Mouse (Mus musculus) CD4-positive, CD25-positive, alpha-beta regulatory T cell, adult 2 months (primary cell): ENCODE data around the gene Kdm8.
"Not testable (repeated sequence)": the region's sequence is repeated elsewhere in the genome, so short reads cannot be mapped to it uniquely, and the experiment has no call there.

Source experiments
- DNase-seq: peaks from one replicate; pipeline ENCODE4 v3.0.0-alpha.2; 2012; ENCODE audit warnings: low read depth, low spot score

The Kdm8 gene

GRCm38 (mm10) chr7:125444464-125445401 is at the start of gene Kdm8:
Kdm8 (plus strand) TSS chr7:125444676.
- DNase-seq, result peak; percentile 97

GRCm38 (mm10) chr7:125398116-125398515 is 46.4 kb upstream of the Kdm8 start:
- no peak for DNase-seq

- DNase-seq, result no peak
Measured at GRCm38 (mm10) chr7:125398687-125399086, 45.8 kb upstream of the Kdm8 start.

GRCm38 (mm10) chr7:125407136-125407535 is 37.3 kb upstream of the Kdm8 start:
- DNase-seq, result no peak

GRCm38 (mm10) chr7:125415087-125415486 is 29.4 kb upstream of the Kdm8 start:
- no peak for DNase-seq

GRCm38 (mm10) chr7:125415776-125416175 is 28.7 kb upstream of the Kdm8 start:
- no peak for DNase-seq

- DNase-seq, result no peak
Measured at GRCm38 (mm10) chr7:125416762-125417161, 27.7 kb upstream of the Kdm8 start.

GRCm38 (mm10) chr7:125418413-125418812 is 26.1 kb upstream of the Kdm8 start:
- peak; percentile 15 for DNase-seq

- peak; percentile 83 for DNase-seq
Measured at GRCm38 (mm10) chr7:125420190-125420589, 24.3 kb upstream of the Kdm8 start.

GRCm38 (mm10) chr7:125421911-125422310 is 22.6 kb upstream of the Kdm8 start:
- no peak for DNase-seq

- peak; percentile 70 for DNase-seq
Measured at GRCm38 (mm10) chr7:125423056-125423455, 21.4 kb upstream of the Kdm8 start.

- no peak for DNase-seq
Measured at GRCm38 (mm10) chr7:125427492-125428090, 16.9 kb upstream of the Kdm8 start.

GRCm38 (mm10) chr7:125428381-125428780 is 16.1 kb upstream of the Kdm8 start:
- no peak for DNase-seq

GRCm38 (mm10) chr7:125428816-125429500 is 15.5 kb upstream of the Kdm8 start:
- not testable (repeated sequence) for DNase-seq

GRCm38 (mm10) chr7:125430170-125430842 is 14.2 kb upstream of the Kdm8 start:
- DNase-seq, result no peak

GRCm38 (mm10) chr7:125433874-125434273 is 10.6 kb upstream of the Kdm8 start:
- no peak for DNase-seq

- DNase-seq, result no peak
Measured at GRCm38 (mm10) chr7:125434666-125435290, 9.7 kb upstream of the Kdm8 start.

- no peak for DNase-seq
Measured at GRCm38 (mm10) chr7:125442323-125442722, 2.2 kb upstream of the Kdm8 start.

- no peak for DNase-seq
Measured at GRCm38 (mm10) chr7:125444076-125444463, 406 bp upstream of the Kdm8 start.

GRCm38 (mm10) chr7:125450678-125451077 is 6.2 kb downstream of the Kdm8 start:
- no peak for DNase-seq

- no peak for DNase-seq
Measured at GRCm38 (mm10) chr7:125451078-125451477, 6.6 kb downstream of the Kdm8 start.
